Mouse (Mus musculus): ENCODE results near the gene Zcchc10. TPM values are rescaled to one million over a fixed set of nuclear protein-coding genes. Genes with fewer than 3 reads are reported as not detected.
"Not testable (repeated sequence)": the region's sequence is repeated elsewhere in the genome, so short reads cannot be mapped to it uniquely, and the experiment has no call there.

The Zcchc10 gene
- total RNA-seq, 1 experiment, result 12.9 TPM

GRCm38 (mm10) chr11:53318568-53318967, 5.9 kb upstream of the Zcchc10 start:
- DNase-seq (ENCODE audit: low read depth, low spot score); H3K4me3 ChIP-seq (ENCODE audit: insufficient read depth in 1 of 2, low read depth in 1 of 2, low read length in 2 of 2, poor library complexity in 1 of 2, severe bottlenecking in 1 of 2); H3K9me3 ChIP-seq (ENCODE audit: control insufficient read depth, insufficient read depth, low read depth, low read length); in situ Hi-C loops (cut with MboI; ENCODE audit: low sequenced_read_pairs in 2 of 2, unreplicated experiment in 2 of 2); H3K36me3 ChIP-seq (ENCODE audit: control insufficient read depth, insufficient read depth, low read length, poor library complexity, severe bottlenecking); H3K27ac ChIP-seq (ENCODE audit: insufficient read depth, low read depth, low read length, poor library complexity, severe bottlenecking); H3K9ac ChIP-seq (ENCODE audit: insufficient read depth, low read depth, low read length, poor library complexity, severe bottlenecking): not testable (repeated sequence)
- H3K4me1 ChIP-seq (ENCODE audit: control insufficient read depth in 2 of 2, insufficient read depth in 2 of 2, low read length in 2 of 2, poor library complexity in 1 of 2), result peaks cover 7 to 11% of the 10 kb centered on the region in 2 experiments; a peak in 2 of 4 replicates
- TF ChIP-seq ZNF384 (IDR thresholded peaks at IDR 0.05; ENCODE audit: low read depth, low read length), result peak; percentile 82

GRCm38 (mm10) chr11:53319867-53320266, 4.6 kb upstream of the Zcchc10 start:
- H3K36me3 ChIP-seq (ENCODE audit: control insufficient read depth, insufficient read depth, low read length, poor library complexity, severe bottlenecking); in situ Hi-C loops (cut with MboI; ENCODE audit: low sequenced_read_pairs in 2 of 2, unreplicated experiment in 2 of 2); H3K4me3 ChIP-seq (ENCODE audit: insufficient read depth in 1 of 2, low read depth in 1 of 2, low read length in 2 of 2, poor library complexity in 1 of 2, severe bottlenecking in 1 of 2); H3K27ac ChIP-seq (ENCODE audit: insufficient read depth, low read depth, low read length, poor library complexity, severe bottlenecking); DNase-seq (ENCODE audit: low read depth, low spot score); H3K9me3 ChIP-seq (ENCODE audit: control insufficient read depth, insufficient read depth, low read depth, low read length): not testable (repeated sequence)
- peaks cover 7 to 11% of the 10 kb centered on the region in 2 experiments; a peak in 2 of 4 replicates for H3K4me1 ChIP-seq (ENCODE audit: control insufficient read depth in 2 of 2, insufficient read depth in 2 of 2, low read length in 2 of 2, poor library complexity in 1 of 2)
- H3K9ac ChIP-seq (ENCODE audit: insufficient read depth, low read depth, low read length, poor library complexity, severe bottlenecking), result peak overlapping the region; percentile 26; the same call in 1 of the 2 replicates

DNA sequence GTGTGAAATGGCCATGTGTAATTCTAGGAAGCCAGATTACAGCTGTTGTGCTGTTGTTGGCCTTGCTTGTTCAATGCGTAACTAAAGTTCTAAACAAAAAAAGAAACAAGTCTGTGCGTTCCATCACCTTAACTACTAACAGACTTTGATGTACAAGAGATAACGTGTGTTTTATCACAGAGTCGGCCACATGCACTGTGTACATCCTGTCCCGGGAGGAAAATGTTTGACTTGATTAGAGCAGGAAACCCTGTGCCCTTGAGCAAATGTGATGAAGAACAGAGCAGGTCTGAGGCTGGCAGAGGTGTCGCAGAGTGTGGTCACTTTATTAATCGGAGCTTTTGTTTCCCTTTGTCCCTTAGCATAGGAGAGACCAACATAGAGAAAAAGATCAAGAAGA, 5.8 kb downstream of the Zcchc10 start:
- in situ Hi-C loops (cut with MboI; ENCODE audit: low sequenced_read_pairs in 2 of 2, unreplicated experiment in 2 of 2), result no loop called here
- Histone ChIP-seq H3K4me3 (ENCODE audit: insufficient read depth in 1 of 2, low read depth in 1 of 2, low read length in 2 of 2, poor library complexity in 1 of 2, severe bottlenecking in 1 of 2) (no peak overlapping the region; a peak in 1 of 4 replicates), H3K9me3 (ENCODE audit: control insufficient read depth, insufficient read depth, low read depth, low read length) (no peaks in the 10 kb centered on the region), H3K9ac (ENCODE audit: insufficient read depth, low read depth, low read length, poor library complexity, severe bottlenecking) (peak overlapping the region; percentile 31; the same call in 1 of the 2 replicates), H3K36me3 (ENCODE audit: control insufficient read depth, insufficient read depth, low read length, poor library complexity, severe bottlenecking) (peaks cover 45% of the 10 kb centered on the region), H3K27ac (ENCODE audit: insufficient read depth, low read depth, low read length, poor library complexity, severe bottlenecking) (peak overlapping the region; percentile 25; the same call in 1 of the 2 replicates), H3K4me1 (ENCODE audit: control insufficient read depth in 2 of 2, insufficient read depth in 2 of 2, low read length in 2 of 2, poor library complexity in 1 of 2) (peaks cover 3 to 23% of the 10 kb centered on the region in 2 experiments; a peak in 3 of 4 replicates)
- TF ChIP-seq CHD2 (IDR thresholded peaks at IDR 0.05; ENCODE audit: low read depth, low read length), result no peak
- no peak for TF ChIP-seq MAFK (IDR thresholded peaks at IDR 0.05; ENCODE audit: insufficient read depth, low read depth, low read length)
- TF ChIP-seq HCFC1 (IDR thresholded peaks at IDR 0.05; ENCODE audit: borderline replicate concordance, insufficient read depth, low read length), result no peak
- no peak for TF ChIP-seq ZNF384 (IDR thresholded peaks at IDR 0.05; ENCODE audit: low read depth, low read length)
- no peak for TF ChIP-seq ZC3H11A (IDR thresholded peaks at IDR 0.05; ENCODE audit: borderline replicate concordance, low read depth, low read length)
- no peak for DNase-seq (ENCODE audit: low read depth, low spot score)

DNA sequence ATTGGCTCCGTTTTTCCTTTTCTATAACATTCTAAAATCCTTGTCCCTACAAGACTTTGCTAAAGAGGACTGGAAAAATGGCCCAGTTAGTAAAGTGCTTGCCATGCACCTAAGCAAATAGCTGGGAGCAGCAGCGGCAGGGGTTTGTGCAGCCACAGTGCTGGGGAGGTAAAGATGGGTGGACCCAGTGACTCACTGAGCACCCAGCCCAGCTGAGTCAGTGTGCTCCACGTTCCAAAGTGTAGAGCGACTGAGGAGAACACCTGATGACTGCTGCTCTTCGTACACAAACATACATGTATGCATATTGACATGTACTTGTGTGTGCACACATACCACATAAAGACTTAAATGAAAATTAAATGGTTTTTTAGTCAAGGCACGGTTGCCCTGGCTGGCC, 6.6 kb downstream of the Zcchc10 start:
- Histone ChIP-seq H3K9me3 (ENCODE audit: control insufficient read depth, insufficient read depth, low read depth, low read length) (no peaks in the 10 kb centered on the region), H3K4me1 (ENCODE audit: control insufficient read depth in 2 of 2, insufficient read depth in 2 of 2, low read length in 2 of 2, poor library complexity in 1 of 2) (peaks cover 3 to 20% of the 10 kb centered on the region in 2 experiments), H3K9ac (ENCODE audit: insufficient read depth, low read depth, low read length, poor library complexity, severe bottlenecking) (no peak overlapping the region), H3K4me3 (ENCODE audit: insufficient read depth in 1 of 2, low read depth in 1 of 2, low read length in 2 of 2, poor library complexity in 1 of 2, severe bottlenecking in 1 of 2) (no peak overlapping the region), H3K36me3 (ENCODE audit: control insufficient read depth, insufficient read depth, low read length, poor library complexity, severe bottlenecking) (peaks cover 45% of the 10 kb centered on the region), H3K27ac (ENCODE audit: insufficient read depth, low read depth, low read length, poor library complexity, severe bottlenecking) (no peak overlapping the region; the same call in 1 of the 2 replicates)
- TF ChIP-seq ZC3H11A (IDR thresholded peaks at IDR 0.05; ENCODE audit: borderline replicate concordance, low read depth, low read length) (no peak), HCFC1 (IDR thresholded peaks at IDR 0.05; ENCODE audit: borderline replicate concordance, insufficient read depth, low read length) (no peak), MAFK (IDR thresholded peaks at IDR 0.05; ENCODE audit: insufficient read depth, low read depth, low read length) (no peak), CHD2 (IDR thresholded peaks at IDR 0.05; ENCODE audit: low read depth, low read length) (no peak), ZNF384 (IDR thresholded peaks at IDR 0.05; ENCODE audit: low read depth, low read length) (no peak)
- in situ Hi-C loops (cut with MboI; ENCODE audit: low sequenced_read_pairs in 2 of 2, unreplicated experiment in 2 of 2), result no loop called here
- DNase-seq (ENCODE audit: low read depth, low spot score), result no peak

DNA sequence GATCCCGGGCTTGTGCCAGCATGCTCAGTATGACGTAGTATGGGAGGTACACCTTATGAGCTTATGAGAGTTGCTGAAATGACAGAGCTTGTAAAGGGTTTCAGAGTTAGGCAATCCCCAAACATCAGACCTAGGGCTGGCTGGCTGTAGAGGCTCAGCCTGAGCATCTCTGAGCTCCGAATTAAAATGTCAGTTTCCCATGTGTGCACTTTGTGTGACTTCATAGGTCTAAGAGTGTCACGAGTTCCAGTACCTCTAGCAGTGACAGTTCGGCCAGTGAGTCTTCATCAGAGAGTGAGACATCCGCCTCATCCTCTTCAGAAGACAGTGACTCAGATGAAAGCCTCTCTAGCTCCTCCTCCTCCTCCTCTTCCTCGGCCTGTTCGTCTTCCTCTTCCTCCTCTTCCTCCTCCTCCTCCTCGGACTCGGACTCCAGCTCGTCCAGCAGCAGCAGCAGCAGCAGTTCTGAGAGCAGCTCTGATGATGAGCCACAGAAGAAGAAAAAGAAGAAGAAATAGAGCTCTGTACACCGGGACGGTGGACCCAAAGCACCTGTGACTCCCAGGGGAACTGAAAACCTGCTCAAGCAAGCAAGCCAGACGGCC, 7.7 kb downstream of the Zcchc10 start:
- Histone ChIP-seq H3K36me3 (ENCODE audit: control insufficient read depth, insufficient read depth, low read length, poor library complexity, severe bottlenecking) (peaks cover 43% of the 10 kb centered on the region), H3K27ac (ENCODE audit: insufficient read depth, low read depth, low read length, poor library complexity, severe bottlenecking) (no peak overlapping the region; the same call in 1 of the 2 replicates), H3K4me3 (ENCODE audit: insufficient read depth in 1 of 2, low read depth in 1 of 2, low read length in 2 of 2, poor library complexity in 1 of 2, severe bottlenecking in 1 of 2) (peak overlapping the region in 1 of 2 experiments; percentile 5; a peak in 1 of 4 replicates), H3K4me1 (ENCODE audit: control insufficient read depth in 2 of 2, insufficient read depth in 2 of 2, low read length in 2 of 2, poor library complexity in 1 of 2) (peaks cover 3 to 24% of the 10 kb centered on the region in 2 experiments), H3K9me3 (ENCODE audit: control insufficient read depth, insufficient read depth, low read depth, low read length) (no peaks in the 10 kb centered on the region), H3K9ac (ENCODE audit: insufficient read depth, low read depth, low read length, poor library complexity, severe bottlenecking) (peak overlapping the region; percentile 1; the same call in 1 of the 2 replicates)
- in situ Hi-C loops (cut with MboI; ENCODE audit: low sequenced_read_pairs in 2 of 2, unreplicated experiment in 2 of 2), result no loop called here
- DNase-seq (ENCODE audit: low read depth, low spot score), result no peak
- no peak for TF ChIP-seq HCFC1 (IDR thresholded peaks at IDR 0.05; ENCODE audit: borderline replicate concordance, insufficient read depth, low read length)
- no peak for TF ChIP-seq ZNF384 (IDR thresholded peaks at IDR 0.05; ENCODE audit: low read depth, low read length)
- TF ChIP-seq CHD2 (IDR thresholded peaks at IDR 0.05; ENCODE audit: low read depth, low read length), result no peak
- TF ChIP-seq ZC3H11A (IDR thresholded peaks at IDR 0.05; ENCODE audit: borderline replicate concordance, low read depth, low read length), result no peak
- TF ChIP-seq MAFK (IDR thresholded peaks at IDR 0.05; ENCODE audit: insufficient read depth, low read depth, low read length), result no peak

All from ES-E14 (cell line).